Mouse (Mus musculus) lung, postnatal 36 days (tissue): ENCODE measurements around the gene Tagap.
A peak's percentile ranks its signal among the peaks of the same experiment; 100 is the strongest.

Experiments
- DNase-seq: peaks from one replicate; pipeline ENCODE4 v3.0.0; 2022; ENCODE audit warnings: mixed read lengths

Gene Tagap

GRCm38 (mm10) chr17:7925413-7926160 is at the start of gene Tagap:
Gene Tagap (plus strand): TSS chr17:7926000.
- peak; percentile 72 for DNase-seq

GRCm38 (mm10) chr17:7876541-7876940 is 49.3 kb upstream of the Tagap start:
- DNase-seq = no peak

DNA sequence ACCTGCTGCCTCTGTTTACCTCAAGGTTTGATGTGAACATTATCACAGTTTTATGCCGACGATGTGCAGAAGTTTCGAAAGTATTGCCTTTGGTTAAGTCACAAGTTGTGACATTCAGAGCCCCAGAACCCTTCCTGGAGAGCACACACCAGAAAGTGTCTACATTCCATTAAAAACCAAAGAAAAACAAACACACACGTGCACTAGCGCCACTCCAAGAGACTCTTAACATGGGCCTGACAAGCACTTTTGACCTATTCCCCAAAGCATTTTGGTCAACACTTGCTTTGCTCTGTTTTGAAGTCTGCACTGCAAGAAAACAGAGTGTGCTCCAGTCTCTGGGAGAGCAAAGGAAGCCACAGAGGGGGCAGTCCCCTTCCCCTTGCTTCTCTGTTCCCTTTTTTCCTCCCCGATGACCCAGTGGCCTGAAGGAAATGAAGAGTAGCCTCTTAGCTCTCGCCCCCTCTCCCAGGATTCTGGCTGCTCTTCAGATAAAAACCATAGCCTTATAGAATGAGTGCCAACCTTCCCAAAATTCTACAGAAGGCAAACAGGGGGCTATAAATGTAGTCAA is 48.5 kb upstream of the Tagap start:
- peak; percentile 26 for DNase-seq

DNA sequence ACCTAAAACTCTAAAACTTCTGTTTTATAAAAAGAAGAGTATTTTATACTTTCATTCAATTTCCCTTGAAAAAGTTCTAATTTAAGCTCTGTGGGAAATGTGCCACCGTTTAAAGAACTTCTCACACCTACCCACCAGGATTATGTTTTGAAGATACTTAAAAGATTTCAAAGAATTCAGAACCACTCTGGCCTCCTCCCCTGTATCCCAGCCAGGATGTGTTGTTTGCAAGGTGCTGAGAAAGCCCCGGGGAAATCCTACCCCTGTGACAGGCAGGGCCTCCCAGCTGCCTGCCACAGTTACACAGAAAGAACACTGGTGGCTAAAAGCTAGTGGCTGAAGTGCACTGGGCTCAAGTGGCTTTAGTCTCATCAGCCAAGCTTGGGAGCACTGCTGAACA is 47.9 kb upstream of the Tagap start:
- DNase-seq = no peak

- DNase-seq = peak; percentile 33
These were observed 46.3 kb upstream of the Tagap start for GRCm38 (mm10) chr17:7879529-7879928.

- no peak for DNase-seq
These were observed 42.7 kb upstream of the Tagap start for GRCm38 (mm10) chr17:7883126-7883525.

DNA sequence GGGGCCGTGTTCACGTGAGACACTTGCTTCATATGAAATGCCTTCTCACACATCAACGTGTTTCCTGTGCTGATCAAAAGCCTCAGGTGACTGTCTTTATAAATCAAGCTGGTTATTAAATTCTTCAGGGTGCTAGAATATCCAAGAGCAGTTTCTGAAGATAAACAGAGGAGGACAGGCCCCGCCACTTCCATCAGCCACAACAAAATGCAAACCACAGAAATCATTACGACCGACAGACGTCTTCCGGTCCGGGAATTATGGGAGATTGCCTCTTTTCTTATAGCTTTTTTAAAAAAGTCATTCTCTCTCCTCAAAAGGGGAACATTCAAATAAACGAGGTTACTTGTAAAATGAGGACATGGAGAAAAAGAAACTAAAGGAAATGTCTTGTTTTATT is 41.2 kb upstream of the Tagap start:
- no peak for DNase-seq

GRCm38 (mm10) chr17:7887071-7887815 is 38.6 kb upstream of the Tagap start:
- no peak for DNase-seq

GRCm38 (mm10) chr17:7888291-7888690 is 37.5 kb upstream of the Tagap start:
- no peak for DNase-seq

- DNase-seq = no peak
These were observed 36.8 kb upstream of the Tagap start for GRCm38 (mm10) chr17:7889026-7889425.

DNA sequence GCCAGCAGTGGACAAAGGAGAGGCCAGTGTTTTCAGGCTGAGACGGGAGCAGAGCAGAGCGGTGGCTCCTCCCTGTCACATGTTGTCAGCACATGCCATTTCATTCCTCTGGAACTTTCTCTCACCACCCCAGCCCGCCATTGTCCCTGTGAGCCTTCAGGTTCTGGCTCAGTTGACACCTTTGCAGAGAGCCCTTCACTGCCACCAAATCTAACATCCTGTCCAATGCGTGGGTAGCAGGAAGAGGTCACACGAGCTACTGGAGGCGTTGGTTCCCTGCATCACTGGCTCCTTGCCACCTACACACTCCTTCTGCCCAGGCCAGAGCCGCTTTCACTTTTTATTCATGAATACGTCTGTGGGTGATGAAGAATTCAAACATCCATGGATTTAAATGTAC is 33.1 kb upstream of the Tagap start:
- peak; percentile 45 for DNase-seq

DNA sequence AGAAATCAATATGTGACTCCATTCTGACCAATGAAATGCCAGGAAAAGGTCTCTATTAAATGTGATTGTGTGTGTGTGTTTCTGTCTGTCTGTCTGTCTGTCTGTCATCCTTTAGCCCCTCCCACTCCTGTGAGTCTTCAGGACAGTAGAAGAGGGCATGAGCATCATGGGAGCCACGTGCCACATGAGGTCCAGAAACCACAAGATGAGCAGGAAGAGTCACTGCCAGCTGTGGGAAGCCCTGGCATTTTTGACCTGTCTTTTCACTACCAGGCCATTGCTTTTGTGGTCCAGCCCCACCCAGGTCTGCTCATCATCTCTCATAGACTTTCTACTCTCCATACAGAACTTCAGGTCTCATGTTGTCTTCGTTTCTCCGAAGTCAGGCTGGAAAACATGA is 31.7 kb upstream of the Tagap start:
- no peak for DNase-seq

GRCm38 (mm10) chr17:7896047-7896635 is 29.7 kb upstream of the Tagap start:
- DNase-seq = no peak

- DNase-seq = no peak
These were observed 28.7 kb upstream of the Tagap start for GRCm38 (mm10) chr17:7897120-7897519.

DNA sequence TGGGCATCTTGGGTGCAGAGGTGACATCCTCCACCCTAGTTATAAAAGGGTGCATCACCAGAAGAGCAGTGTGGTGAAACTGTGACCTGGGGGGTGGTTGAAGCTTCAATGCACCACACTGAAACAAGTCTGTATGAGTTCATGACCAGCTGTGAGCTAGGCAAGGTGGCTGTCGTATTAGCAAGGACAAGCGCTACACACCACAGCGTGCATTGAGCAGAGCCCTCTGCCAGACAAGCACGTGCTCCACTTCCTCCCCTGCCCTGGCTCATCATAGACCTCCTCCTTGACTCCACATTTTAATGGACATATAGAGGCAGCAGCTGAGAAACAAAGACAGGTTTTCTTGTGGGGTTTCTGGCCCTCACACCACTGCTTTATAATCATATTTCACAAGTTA is 28.0 kb upstream of the Tagap start:
- no peak for DNase-seq

- DNase-seq = no peak
These were observed 26.6 kb upstream of the Tagap start for GRCm38 (mm10) chr17:7899233-7899632.

GRCm38 (mm10) chr17:7899961-7900360 is 25.8 kb upstream of the Tagap start:
- no peak for DNase-seq

DNA sequence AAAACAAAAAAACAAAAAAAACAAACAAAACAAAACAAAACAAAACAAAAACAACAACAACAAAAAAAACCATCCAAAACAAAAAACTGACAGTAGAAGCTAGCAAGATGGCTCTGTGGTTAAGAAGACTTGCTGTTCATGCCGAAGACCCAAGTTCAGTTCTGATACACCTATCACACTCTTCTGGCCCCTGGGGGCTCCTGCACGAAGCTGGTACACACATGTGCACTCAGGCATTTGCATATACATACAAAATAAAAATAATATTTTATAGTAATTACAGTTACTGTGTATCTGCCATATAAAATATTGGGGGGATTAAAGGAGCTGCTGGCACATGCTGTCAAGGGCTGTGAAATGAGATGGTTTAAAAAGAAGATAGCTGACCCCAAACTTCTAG is 24.3 kb upstream of the Tagap start:
- DNase-seq = no peak

DNA sequence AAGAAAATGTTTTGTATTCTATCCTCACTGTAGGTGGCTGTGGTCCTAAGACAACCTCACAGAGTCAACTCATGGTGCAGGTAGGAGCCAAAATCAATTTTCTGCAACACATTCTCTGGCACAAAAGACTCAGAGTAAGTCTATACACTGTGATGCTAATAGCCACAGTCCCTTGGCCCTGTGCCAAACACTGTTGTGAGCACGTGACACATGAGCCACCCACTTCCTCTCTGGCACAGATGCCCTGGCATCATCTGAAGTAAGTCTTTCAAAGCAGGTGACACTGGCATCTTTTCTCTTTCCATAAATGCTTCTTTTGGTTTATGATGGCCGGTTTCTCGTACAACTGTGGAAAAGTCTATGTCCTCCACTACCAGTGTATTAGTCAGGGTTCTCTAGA is 23.4 kb upstream of the Tagap start:
- peak; percentile 67 for DNase-seq

DNA sequence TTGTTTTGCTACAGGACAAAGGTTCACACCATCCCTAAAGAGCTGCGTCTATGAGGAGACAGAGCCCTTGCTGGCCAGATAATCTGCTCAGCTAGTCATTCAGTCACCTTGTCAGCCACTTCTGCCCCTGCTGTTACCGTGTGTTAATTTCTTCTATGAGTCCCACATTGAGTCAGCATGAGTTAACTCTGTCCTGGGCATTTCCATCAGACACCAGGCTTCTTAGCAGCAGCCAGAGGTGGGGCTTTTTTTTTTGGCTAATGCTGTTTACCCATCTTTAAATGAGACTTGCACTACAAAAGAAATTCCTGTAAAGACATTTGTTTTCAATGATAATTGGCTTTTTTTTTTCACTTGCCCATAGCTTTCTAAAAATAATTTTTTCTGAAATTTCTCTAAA is 20.8 kb upstream of the Tagap start:
- DNase-seq = no peak

DNA sequence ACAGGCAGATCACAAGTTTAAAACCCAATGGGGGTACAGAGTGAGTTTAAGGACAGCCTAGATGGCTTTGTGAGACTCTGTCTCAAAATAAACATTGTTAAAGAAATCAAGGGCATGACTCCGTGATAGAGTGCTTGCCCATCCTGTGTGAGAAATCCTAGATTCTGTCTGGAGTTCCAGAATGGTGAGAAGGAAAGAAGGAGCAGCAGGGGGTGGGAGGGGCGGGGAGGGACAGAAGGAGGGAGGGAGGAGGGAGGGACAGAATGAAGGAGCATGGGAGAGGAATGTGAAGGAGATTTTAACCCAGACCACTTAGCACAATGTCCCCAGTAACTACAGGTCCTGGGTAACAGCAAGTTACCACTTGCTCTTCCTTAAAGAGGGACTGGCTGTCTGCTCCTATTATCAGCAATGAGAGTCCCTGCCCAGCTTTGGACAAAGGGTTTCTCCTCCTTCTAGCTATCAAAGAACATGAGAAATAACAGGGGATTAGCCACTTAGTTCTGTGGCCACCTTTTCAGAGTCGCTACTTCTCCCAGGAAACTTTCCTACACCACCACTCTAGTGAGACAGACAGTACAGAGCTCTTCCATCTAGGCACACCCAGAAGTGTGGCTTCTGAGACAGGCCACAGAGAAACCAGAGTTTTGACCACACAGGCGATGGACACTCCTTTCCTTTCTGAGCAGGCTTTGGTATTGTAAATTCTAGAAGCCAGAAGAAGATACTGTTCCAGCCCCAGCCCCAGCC is 19.7 kb upstream of the Tagap start:
- no peak for DNase-seq

GRCm38 (mm10) chr17:7914596-7915227 is 11.1 kb upstream of the Tagap start:
- DNase-seq = no peak
